Mouse (Mus musculus): ENCODE results near the gene Gjc1. TPM values are rescaled to one million over a fixed set of nuclear protein-coding genes. Genes with fewer than 3 reads are reported as not detected.

Gene Gjc1
- total and polyA plus RNA-seq, 2 experiments from 2014 or later: 18.0 to 21.3 TPM

DNA sequence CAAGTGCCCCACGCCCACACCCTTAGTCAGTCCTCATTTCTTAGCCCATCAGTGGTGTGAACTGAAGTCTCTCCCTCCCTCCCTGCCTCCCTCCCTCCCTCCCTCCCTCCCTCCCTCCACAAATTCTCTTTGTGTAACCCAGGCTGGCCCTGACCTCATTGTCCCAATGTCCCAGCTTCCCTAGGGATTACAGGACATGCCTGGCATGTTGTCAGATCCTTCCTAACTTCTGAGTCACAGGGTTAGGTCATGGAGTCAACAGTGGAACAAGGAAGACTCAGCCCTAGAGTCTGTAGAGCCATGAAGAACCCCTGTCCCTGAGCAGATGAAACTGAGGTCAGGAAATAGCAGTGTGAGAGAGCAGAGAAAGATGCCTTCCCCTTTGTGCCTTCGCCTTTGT lies 69.8 kb downstream of the Gjc1 start:
- no peaks in the 10 kb centered on the region for H3K36me3 ChIP-seq (ENCODE audit: insufficient read depth, low read length)
- TF ChIP-seq CTCF (IDR thresholded peaks at IDR 0.05; ENCODE audit: low read depth): no peak
- no peak overlapping the region for H3K9ac ChIP-seq (replicated peaks; ENCODE audit: low read length)
- peaks cover 13% of the 10 kb centered on the region for H3K4me1 ChIP-seq (ENCODE audit: insufficient read depth, low read length)
- 71% methylated on average over 2 of the region's 2 CpGs for WGBS
- no peak overlapping the region for H3K4me3 ChIP-seq (ENCODE audit: low read length)
- H3K4me2 ChIP-seq (ENCODE audit: low read depth, low read length): no peak overlapping the region
- ATAC-seq (no peak), DNase-seq (ENCODE audit: low spot score) (no peak)
- no peaks in the 10 kb centered on the region for H3K9me3 ChIP-seq (ENCODE audit: low read length)
- H3K27ac ChIP-seq: no peak overlapping the region
- no peaks in the 10 kb centered on the region for H3K27me3 ChIP-seq (ENCODE audit: insufficient read depth, low read length)

Other genes with a start within 250 kb of the Gjc1 start
- gene Gm11627, start 240.2 kb downstream of the Gjc1 start, total RNA-seq (2014; rRNA removed): 2.0 TPM in 1 of 2 replicates, not detected in the other
- 5.2 TPM in 2 replicates for gene Gm11627, start 240.2 kb downstream of the Gjc1 start, polyA plus RNA-seq (2015; fragmentation: Nextera tagmentation; extraction: Ambion mirVana)
- gene Fzd2, start 215.3 kb downstream of the Gjc1 start, total RNA-seq (2014; rRNA removed): 31.7 and 34.5 TPM in 2 replicates
- gene Fzd2, start 215.3 kb downstream of the Gjc1 start, polyA plus RNA-seq (2015; fragmentation: Nextera tagmentation; extraction: Ambion mirVana): 6.0 and 6.5 TPM in 2 replicates
- 0.65 TPM in 1 of 2 replicates, not detected in the other for gene Meioc, start 156.0 kb downstream of the Gjc1 start, total RNA-seq (2014; rRNA removed)
- 0.24 and 0.32 TPM in 2 replicates for gene Meioc, start 156.0 kb downstream of the Gjc1 start, polyA plus RNA-seq (2015; fragmentation: Nextera tagmentation; extraction: Ambion mirVana)
- gene Ccdc43, start 121.9 kb downstream of the Gjc1 start, total RNA-seq (2014; rRNA removed): 16.6 and 22.5 TPM in 2 replicates
- 28.1 and 30.7 TPM in 2 replicates for gene Ccdc43, start 121.9 kb downstream of the Gjc1 start, polyA plus RNA-seq (2015; fragmentation: Nextera tagmentation; extraction: Ambion mirVana)
- gene Adam11, start 58.3 kb downstream of the Gjc1 start, total RNA-seq (2014; rRNA removed): 33.1 and 34.5 TPM in 2 replicates
- 17.2 and 17.8 TPM in 2 replicates for gene Adam11, start 58.3 kb downstream of the Gjc1 start, polyA plus RNA-seq (2015; fragmentation: Nextera tagmentation; extraction: Ambion mirVana)
- 12.4 and 15.8 TPM in 2 replicates for gene Higd1b, start 16.1 kb upstream of the Gjc1 start, total RNA-seq (2014; rRNA removed)
- gene Higd1b, start 16.1 kb upstream of the Gjc1 start, polyA plus RNA-seq (2015; fragmentation: Nextera tagmentation; extraction: Ambion mirVana): 14.5 and 15.0 TPM in 2 replicates
- 63.8 and 70.8 TPM in 2 replicates for gene Eftud2, start 61.3 kb upstream of the Gjc1 start, total RNA-seq (2014; rRNA removed)
- gene Eftud2, start 61.3 kb upstream of the Gjc1 start, polyA plus RNA-seq (2015; fragmentation: Nextera tagmentation; extraction: Ambion mirVana): 104 and 106 TPM in 2 replicates
- gene Ccdc103, start 61.5 kb upstream of the Gjc1 start, total RNA-seq (2014; rRNA removed): 0.25 and 0.31 TPM in 2 replicates
- gene Ccdc103, start 61.5 kb upstream of the Gjc1 start, polyA plus RNA-seq (2015; fragmentation: Nextera tagmentation; extraction: Ambion mirVana): 2.2 and 2.4 TPM in 2 replicates
- not detected in 2 replicates for gene Fam187a, start 65.5 kb upstream of the Gjc1 start, total RNA-seq (2014; rRNA removed)
- gene Fam187a, start 65.5 kb upstream of the Gjc1 start, polyA plus RNA-seq (2015; fragmentation: Nextera tagmentation; extraction: Ambion mirVana): not detected in 2 replicates
- gene Gfap, start 81.2 kb upstream of the Gjc1 start, total RNA-seq (2014; rRNA removed): 79.1 and 105 TPM in 2 replicates
- gene Gfap, start 81.2 kb upstream of the Gjc1 start, polyA plus RNA-seq (2015; fragmentation: Nextera tagmentation; extraction: Ambion mirVana): 74.4 and 89.2 TPM in 2 replicates
- 9.2 and 11.7 TPM in 2 replicates for gene Kif18b, start 105.4 kb upstream of the Gjc1 start, total RNA-seq (2014; rRNA removed)
- gene Kif18b, start 105.4 kb upstream of the Gjc1 start, polyA plus RNA-seq (2015; fragmentation: Nextera tagmentation; extraction: Ambion mirVana): 1.9 and 2.1 TPM in 2 replicates
- 61.0 and 65.6 TPM in 2 replicates for gene C1ql1, start 127.0 kb upstream of the Gjc1 start, total RNA-seq (2014; rRNA removed)
- 16.9 and 18.9 TPM in 2 replicates for gene C1ql1, start 127.0 kb upstream of the Gjc1 start, polyA plus RNA-seq (2015; fragmentation: Nextera tagmentation; extraction: Ambion mirVana)
- 61.0 and 71.5 TPM in 2 replicates for gene Nmt1, start 208.5 kb upstream of the Gjc1 start, total RNA-seq (2014; rRNA removed)
- gene Nmt1, start 208.5 kb upstream of the Gjc1 start, polyA plus RNA-seq (2015; fragmentation: Nextera tagmentation; extraction: Ambion mirVana): 39.8 and 45.3 TPM in 2 replicates
- gene Dcakd, start 208.6 kb upstream of the Gjc1 start, total RNA-seq (2014; rRNA removed): 176 and 187 TPM in 2 replicates
- 138 and 149 TPM in 2 replicates for gene Dcakd, start 208.6 kb upstream of the Gjc1 start, polyA plus RNA-seq (2015; fragmentation: Nextera tagmentation; extraction: Ambion mirVana)